Mouse (Mus musculus): ENCODE data around the gene Col16a1. TPM values are rescaled to one million over a fixed set of nuclear protein-coding genes. Genes with fewer than 3 reads are reported as not detected.

Gene Col16a1
- polyA plus RNA-seq, 1 experiment from 2014 or later = 6.2 TPM

DNA sequence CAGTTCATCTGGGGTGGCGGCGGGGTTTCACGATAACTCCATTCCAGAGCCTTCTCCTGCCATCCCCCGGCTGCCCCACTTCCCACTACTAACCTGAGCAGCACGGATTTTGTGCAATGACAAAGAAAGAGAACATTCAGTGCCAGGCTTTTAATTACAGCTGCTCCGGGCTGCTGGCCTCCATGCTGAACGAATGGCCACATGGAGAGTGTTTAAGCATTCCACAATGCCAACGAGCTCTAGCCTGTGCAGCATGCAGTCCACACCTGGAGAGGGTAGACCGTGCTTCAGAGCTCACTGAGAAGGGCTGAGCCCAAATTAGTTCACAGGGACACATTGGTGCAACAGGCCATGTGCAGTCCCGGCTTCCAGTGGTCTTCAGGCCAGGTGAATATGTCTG, 82.4 kb downstream of the Col16a1 start:
- no peak for DNase-seq (ENCODE audit: low spot score)

DNA sequence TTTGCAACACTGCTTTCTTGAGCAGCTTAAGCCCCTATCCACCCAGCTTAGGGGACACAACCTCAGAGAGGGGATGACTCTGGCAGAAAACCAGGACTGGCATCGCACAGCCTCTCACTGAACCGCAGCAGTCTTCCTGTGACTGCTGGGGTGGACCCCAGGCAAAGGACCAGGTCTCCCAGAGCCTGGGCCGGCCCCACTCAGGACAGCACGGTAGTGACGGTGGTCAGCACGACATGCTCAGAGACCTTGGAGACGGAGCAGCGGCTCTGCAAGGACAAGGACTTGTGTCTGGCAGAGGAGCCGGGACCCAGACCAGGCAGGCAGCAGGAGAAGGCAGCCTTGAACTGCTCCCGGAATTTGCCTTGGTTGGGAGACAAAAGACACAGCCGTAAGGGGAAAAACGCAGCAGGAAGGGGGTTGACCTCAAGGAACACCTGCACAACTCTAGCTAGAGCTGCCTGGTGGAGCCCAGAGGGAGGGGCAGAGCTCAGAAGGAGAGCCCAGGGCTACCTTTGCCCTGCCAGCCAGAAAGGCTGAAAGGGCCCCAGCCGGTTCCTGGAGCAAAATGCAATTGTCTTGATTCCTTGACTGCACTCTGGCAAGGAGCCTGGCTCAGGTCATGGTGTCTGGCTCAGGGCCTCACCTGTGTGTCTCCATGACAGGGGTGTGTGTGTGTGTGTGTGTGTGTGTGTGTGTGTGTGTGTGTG, 83.2 kb downstream of the Col16a1 start:
- DNase-seq (ENCODE audit: low spot score) = no peak

DNA sequence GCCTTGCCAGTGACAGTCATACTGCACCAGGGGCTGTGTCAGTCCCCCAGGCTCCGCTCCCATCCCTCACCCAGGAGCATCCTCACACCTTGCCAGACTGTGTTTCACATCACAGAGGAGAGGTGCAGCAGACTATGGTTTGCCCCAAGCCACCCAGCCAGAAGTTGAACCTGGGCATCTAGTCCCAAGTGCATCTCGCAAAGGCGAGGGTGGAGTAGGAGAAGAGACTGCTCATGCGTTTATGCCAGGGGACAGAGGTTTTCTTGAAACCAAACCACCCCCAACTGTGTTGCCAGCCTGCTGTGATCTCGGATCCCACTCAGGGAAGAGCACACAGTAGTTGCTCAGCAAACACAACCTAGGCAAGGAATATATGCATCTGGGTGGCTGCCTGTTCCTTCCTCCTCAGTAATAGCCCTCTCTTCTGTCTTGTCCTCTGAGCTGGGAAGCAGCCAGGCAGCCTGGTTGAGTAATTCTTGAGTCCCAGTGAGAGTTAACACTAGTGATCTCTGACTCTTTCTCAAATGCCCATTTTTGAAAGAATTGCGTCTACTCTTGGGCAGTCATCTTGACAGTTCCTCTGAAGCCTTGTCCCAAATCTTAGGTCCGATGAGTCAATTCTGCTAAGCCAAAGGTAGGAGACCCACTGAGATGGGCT, 83.9 kb downstream of the Col16a1 start:
- DNase-seq (ENCODE audit: low spot score) = no peak

DNA sequence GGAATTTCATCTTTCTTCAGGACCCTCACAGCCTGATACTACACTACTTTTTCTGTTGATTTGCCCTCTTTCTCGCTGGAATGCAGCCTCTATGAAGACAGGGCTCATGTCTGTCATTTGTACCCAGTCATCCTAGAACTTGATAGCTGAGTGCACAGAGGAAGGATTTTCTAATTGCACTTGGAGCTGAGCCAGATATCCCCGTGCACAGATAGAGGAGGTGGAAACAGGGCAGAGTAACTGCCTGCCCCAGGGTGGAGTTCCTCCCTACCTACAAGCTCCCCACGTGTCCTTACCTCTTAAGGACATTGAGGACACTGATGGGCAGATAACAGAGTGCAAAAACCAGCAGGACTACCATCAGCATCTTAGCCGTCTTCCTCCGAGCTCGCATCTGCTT, 85.8 kb downstream of the Col16a1 start:
- no peak for DNase-seq (ENCODE audit: low spot score)

DNA sequence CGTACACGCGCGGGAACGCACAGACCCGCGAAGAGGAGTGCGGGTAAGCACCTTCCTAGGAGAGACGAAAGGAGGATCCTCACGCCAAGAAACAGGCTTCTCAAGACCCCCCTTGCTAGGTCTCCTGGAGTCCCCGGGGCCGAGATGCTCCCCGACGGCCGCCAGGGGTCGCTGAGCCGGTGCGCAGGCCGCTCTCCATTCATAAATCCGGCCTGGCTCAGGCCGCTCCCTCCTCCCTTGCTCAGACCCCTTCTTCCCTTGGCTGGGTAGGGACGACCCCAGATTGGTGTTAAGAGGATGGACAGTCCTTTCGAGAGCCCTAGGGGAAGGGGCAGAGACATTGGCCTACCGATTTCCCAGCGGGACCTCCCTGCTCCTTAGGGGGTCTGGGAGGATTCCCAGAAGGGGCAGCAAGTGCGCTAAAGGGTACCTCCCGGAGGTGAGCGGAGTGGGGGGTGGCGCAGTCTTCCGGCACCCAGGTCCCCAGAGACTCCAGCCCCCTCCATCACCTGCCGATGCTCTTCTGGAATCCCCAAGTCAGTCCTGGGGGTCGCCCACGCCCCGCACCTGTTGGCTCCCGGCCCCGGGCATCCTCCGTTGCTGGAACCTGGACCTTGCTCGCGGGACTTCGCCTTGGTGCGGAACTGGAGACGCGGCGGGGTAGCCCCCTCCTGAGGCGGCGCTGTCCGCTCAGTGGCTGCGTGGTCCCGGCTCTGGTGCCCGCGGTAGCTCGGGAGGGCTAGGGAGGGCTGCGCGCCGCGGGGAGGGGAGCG, 91.0 kb downstream of the Col16a1 start:
- peak; percentile 45 for DNase-seq (ENCODE audit: low spot score)

DNA sequence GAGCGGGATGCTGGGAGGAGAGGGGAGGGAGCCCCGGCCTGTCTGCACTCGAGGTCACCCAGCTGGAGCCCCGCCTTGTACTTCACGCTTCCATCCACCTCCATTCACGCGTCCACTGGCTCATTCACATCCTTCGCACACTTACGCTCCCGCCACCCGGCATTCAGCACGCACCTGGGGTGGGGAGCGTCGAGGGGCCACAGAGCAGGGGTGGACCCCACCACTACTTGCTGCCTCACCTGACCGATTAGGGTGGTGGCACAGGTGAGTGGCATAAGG, 91.5 kb downstream of the Col16a1 start, which contains the start of gene Hcrtr1:
Hcrtr1 (minus strand) TSS at position 146 of the 279 bp plus-strand sequence.
- DNase-seq (ENCODE audit: low spot score) = no peak

DNA sequence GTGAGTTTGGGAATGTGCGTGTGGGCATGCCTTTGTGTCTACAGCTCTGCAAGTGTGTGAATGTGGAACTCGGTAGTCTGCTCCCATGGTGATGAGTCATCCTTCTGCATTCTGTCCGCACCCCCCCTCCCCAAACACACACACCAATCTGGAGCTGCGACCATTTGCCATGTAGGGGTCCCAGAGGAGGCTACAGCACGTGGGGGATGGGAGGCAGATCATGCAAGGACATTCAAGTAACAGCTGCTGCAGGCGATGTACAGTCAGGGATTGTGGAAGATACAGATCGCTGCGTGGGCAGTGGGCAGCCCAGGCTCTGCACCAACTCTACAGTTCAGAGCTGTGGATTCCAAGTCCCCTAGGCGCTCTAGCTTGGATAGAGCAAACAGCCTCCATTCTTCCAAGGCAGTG, 93.4 kb downstream of the Col16a1 start:
- DNase-seq (ENCODE audit: low spot score) = no peak

DNA sequence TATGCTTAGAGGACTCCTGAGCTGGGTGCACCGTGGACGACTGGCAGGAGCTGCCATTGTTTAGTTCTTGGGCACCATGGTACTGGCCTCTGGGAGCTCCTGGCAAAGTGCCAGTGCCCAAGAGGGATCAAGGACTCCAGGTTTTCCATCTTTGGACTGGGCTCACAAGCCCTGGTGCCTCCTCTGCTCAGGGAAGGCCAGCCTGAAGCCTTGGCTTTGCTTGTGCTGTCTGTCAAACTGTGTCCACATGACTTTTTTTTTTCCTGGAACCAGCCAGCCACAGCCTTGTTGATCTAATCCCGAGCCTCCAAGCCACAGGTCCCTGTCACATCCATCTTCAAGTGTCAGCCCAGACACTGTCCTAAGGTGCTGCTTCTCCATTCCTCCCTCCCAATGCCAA, 94.1 kb downstream of the Col16a1 start:
- no peak for DNase-seq (ENCODE audit: low spot score)

DNA sequence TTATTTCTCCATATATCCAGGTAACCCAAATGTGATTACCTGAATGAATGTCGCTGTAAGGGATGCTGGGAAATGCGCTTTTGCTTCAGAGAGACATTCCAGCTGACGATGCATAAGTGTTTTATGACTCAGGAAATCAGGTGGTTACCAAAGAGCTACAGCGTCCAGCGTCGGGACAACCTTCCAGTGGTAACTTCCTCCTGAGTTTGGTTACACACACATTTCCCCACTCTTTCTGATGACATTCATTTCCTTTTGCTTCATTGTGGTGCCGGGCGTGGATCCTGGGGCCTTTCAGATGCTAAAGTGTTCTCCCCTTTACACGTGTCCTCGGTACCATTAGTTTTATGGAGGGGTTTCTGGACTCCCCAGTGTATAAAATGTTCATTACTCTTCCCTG, 100.8 kb downstream of the Col16a1 start:
- no peak for DNase-seq (ENCODE audit: low spot score)

Other genes starting within 250 kb of the Col16a1 start
- gene Ptp4a2, start 236.6 kb upstream of the Col16a1 start, polyA plus RNA-seq (2015; fragmentation: Nextera tagmentation; extraction: Ambion mirVana) = 526 and 559 TPM in 2 replicates
- gene Spocd1, start 118.6 kb upstream of the Col16a1 start, polyA plus RNA-seq (2015; fragmentation: Nextera tagmentation; extraction: Ambion mirVana) = 0.05 and 0.06 TPM in 2 replicates
- gene Adgrb2, start 63.0 kb upstream of the Col16a1 start, polyA plus RNA-seq (2015; fragmentation: Nextera tagmentation; extraction: Ambion mirVana) = 0.17 and 0.36 TPM in 2 replicates
- gene Pef1, start 54.7 kb downstream of the Col16a1 start, polyA plus RNA-seq (2015; fragmentation: Nextera tagmentation; extraction: Ambion mirVana) = 62.1 and 65.4 TPM in 2 replicates
- gene Hcrtr1, start 91.5 kb downstream of the Col16a1 start, polyA plus RNA-seq (2015; fragmentation: Nextera tagmentation; extraction: Ambion mirVana) = 0.28 and 0.34 TPM in 2 replicates
- gene Tinagl1, start 127.3 kb downstream of the Col16a1 start, polyA plus RNA-seq (2015; fragmentation: Nextera tagmentation; extraction: Ambion mirVana) = 47.3 and 52.2 TPM in 2 replicates
- 0.05 TPM in 1 of 2 replicates, not detected in the other for gene Gm853, start 174.6 kb downstream of the Col16a1 start, polyA plus RNA-seq (2015; fragmentation: Nextera tagmentation; extraction: Ambion mirVana)
- gene Serinc2, start 231.4 kb downstream of the Col16a1 start, polyA plus RNA-seq (2015; fragmentation: Nextera tagmentation; extraction: Ambion mirVana) = 8.3 and 9.4 TPM in 2 replicates

Measured in thymus, postnatal 0 days (tissue).